Mouse (Mus musculus) layer of hippocampus, adult 2 months (tissue): ENCODE data around the gene Ilf3. TPM values are rescaled to one million over a fixed set of nuclear protein-coding genes. Genes with fewer than 3 reads are reported as not detected.
"Not testable (repeated sequence)": the region's sequence is repeated elsewhere in the genome, so short reads cannot be mapped to it uniquely, and the experiment has no call there.

ENCODE experiments used
- DNase-seq, 2 experiments: peaks; one replicate each; pipeline ENCODE4 v3.0.0; 2022; ENCODE audit warnings: low spot score in 2 of 2
- H3K27ac ChIP-seq: fragments of 200-600 bp; 2 replicates; pipeline ENCODE4 v1.8.1; 2022
- H3K4me3 ChIP-seq: fragments of 200-600 bp; 2 replicates; pipeline ENCODE4 v1.8.1; 2022; ENCODE audit warnings: mild to moderate bottlenecking
- CTCF ChIP-seq: fragments of 200-600 bp; conservative IDR thresholded peaks from 2 replicates; pipeline ENCODE4 v1.8.1; 2022; ENCODE audit warnings: antibody characterized with exemption, mild to moderate bottlenecking, moderate library complexity
- long read RNA-seq, 2 experiments: library from polyadenylated mRNA; stranded (forward); transcript quantifications; one replicate each; pipeline ENCODE4 v2.0.0; 2021; ENCODE audit warnings: borderline mapping rate in 2 of 2
- total RNA-seq, 2 experiments: library from RNA; stranded (reverse); gene quantifications; 2 replicates each; pipeline ENCODE4 v1.2.3; 2021

The Ilf3 gene
- total RNA-seq: 100 to 1,000 TPM; 106 to 108 TPM
- long read RNA-seq, experiment 1, transcript Ilf3-201 (20 exons, 3,549 nt): major isoform, 9 of 28 reads
- long read RNA-seq, experiment 1, partial matches to known transcripts: 11 of 28 reads
- long read RNA-seq, experiment 1, other reads (novel, unspliced or antisense): 8 of 28 reads
- long read RNA-seq, experiment 2, transcript Ilf3-201 (20 exons, 3,549 nt): major isoform, 7 of 35 reads
- long read RNA-seq, experiment 2, partial matches to known transcripts: 12 of 35 reads
- long read RNA-seq, experiment 2, other reads (novel, unspliced or antisense): 11 of 35 reads

GRCm38 (mm10) chr9:21367357-21368111 lies at the start of gene Ilf3:
Gene Ilf3, plus strand, starts transcription at chr9:21367871.
- peak; percentile 99 to 100 for DNase-seq
- no peak for TF ChIP-seq CTCF
- peak within 1 kb of the TSS; percentile 96 for H3K27ac ChIP-seq
- H3K4me3 ChIP-seq: peak within 1 kb of the TSS; percentile 92

GRCm38 (mm10) chr9:21318792-21319191 lies 48.9 kb upstream of the Ilf3 start:
- Histone ChIP-seq H3K4me3 (no peak overlapping the region), H3K27ac (no peak overlapping the region)
- no peak for TF ChIP-seq CTCF
- no peak for DNase-seq

GRCm38 (mm10) chr9:21319503-21319902 lies 48.2 kb upstream of the Ilf3 start:
- DNase-seq: no peak
- H3K27ac ChIP-seq: no peak overlapping the region
- peak; percentile 50 for TF ChIP-seq CTCF
- H3K4me3 ChIP-seq: no peak overlapping the region

GRCm38 (mm10) chr9:21320280-21320618 lies 47.4 kb upstream of the Ilf3 start:
- H3K4me3 ChIP-seq: peak overlapping the region; percentile 98
- TF ChIP-seq CTCF: peak; percentile 33; the same call in 1 of the 2 replicates
- DNase-seq: no peak
- H3K27ac ChIP-seq: peak overlapping the region; percentile 90; the same call in 1 of the 2 replicates

- DNase-seq: peak; percentile 75 to 84
- H3K4me3 ChIP-seq: peak within 1 kb of the TSS; percentile 98
- H3K27ac ChIP-seq: peak within 1 kb of the TSS; percentile 90
- no peak; the same call in 1 of the 2 replicates for TF ChIP-seq CTCF
These were observed 46.8 kb upstream of the Ilf3 start, which contains the start of gene Slc44a2 for GRCm38 (mm10) chr9:21320619-21321512. Gene Slc44a2, plus strand, starts transcription at chr9:21320698.

GRCm38 (mm10) chr9:21321513-21321835 lies 46.2 kb upstream of the Ilf3 start:
- DNase-seq: peak in 1 of 2 experiments; percentile 16
- TF ChIP-seq CTCF: no peak
- Histone ChIP-seq H3K27ac (peak overlapping the region; percentile 90), H3K4me3 (peak overlapping the region; percentile 98)

GRCm38 (mm10) chr9:21322211-21322916 lies 45.3 kb upstream of the Ilf3 start:
- peak in 1 of 2 experiments; percentile 14 for DNase-seq
- peak overlapping the region; percentile 98 for H3K4me3 ChIP-seq
- H3K27ac ChIP-seq: peak overlapping the region; percentile 90
- peak; percentile 33; the same call in 1 of the 2 replicates for TF ChIP-seq CTCF

- peak overlapping the region; percentile 90 for H3K27ac ChIP-seq
- H3K4me3 ChIP-seq: peak overlapping the region; percentile 98
- DNase-seq: not testable (repeated sequence)
These were observed 44.8 kb upstream of the Ilf3 start for GRCm38 (mm10) chr9:21322917-21323297.

- DNase-seq: no peak
- no peak overlapping the region for H3K27ac ChIP-seq
- no peak overlapping the region for H3K4me3 ChIP-seq
- TF ChIP-seq CTCF: no peak
These were observed 43.4 kb upstream of the Ilf3 start for GRCm38 (mm10) chr9:21324269-21324668.

- H3K27ac ChIP-seq: no peak overlapping the region
These were observed 40.1 kb upstream of the Ilf3 start for GRCm38 (mm10) chr9:21327569-21327968.

GRCm38 (mm10) chr9:21328041-21328440 lies 39.6 kb upstream of the Ilf3 start:
- TF ChIP-seq CTCF: no peak
- DNase-seq: no peak
- no peak overlapping the region for H3K4me3 ChIP-seq
- H3K27ac ChIP-seq: no peak overlapping the region

More at GRCm38 (mm10) chr9:21327569-21327968, 40.1 kb upstream of the Ilf3 start:
- DNase-seq: no peak
- H3K4me3 ChIP-seq: no peak overlapping the region
- no peak for TF ChIP-seq CTCF

- no peak for DNase-seq
- no peak for TF ChIP-seq CTCF
- H3K4me3 ChIP-seq: no peak overlapping the region
These were observed 38.6 kb upstream of the Ilf3 start for GRCm38 (mm10) chr9:21329041-21329440.

More at GRCm38 (mm10) chr9:21329041-21329440, 38.6 kb upstream of the Ilf3 start:
- no peak overlapping the region for H3K27ac ChIP-seq
